Mouse (Mus musculus): Measurements from ENCODE around the gene Fli1.

- TF ChIP-seq POLR2A (IDR thresholded peaks at IDR 0.05; ENCODE audit: insufficient read depth, low read depth, low read length): no peak
- TF ChIP-seq CTCF (IDR thresholded peaks at IDR 0.05; ENCODE audit: insufficient read depth, low read depth, low read length): no peak
Measured at GRCm38 (mm10) chr9:32569261-32569660, 26.6 kb upstream of the Fli1 start.

Data from olfactory bulb, adult 2 months (tissue).